Mouse (Mus musculus) forebrain, embryonic 15.5 days (tissue): ENCODE data around the gene Fam111a. TPM values are rescaled to one million over a fixed set of nuclear protein-coding genes. Genes with fewer than 3 reads are reported as not detected.
A peak's percentile ranks its signal among the peaks of the same experiment; 100 is the strongest.

Source experiments
- ATAC-seq: fragments of 200-750 bp; cut with Nextera tagmentation; replicated peaks from 2 replicates; pipeline ENCODE4 v1.8.0; 2017; ENCODE audit warnings: mild to moderate bottlenecking, moderate TSS enrichment, moderate library complexity
- H3K27ac ChIP-seq: fragments of 300-500 bp; sonication (generic); replicated peaks from 2 replicates; pipeline ENCODE4 v1.5.1; 2015; ENCODE audit warnings: mild to moderate bottlenecking, inconsistent platforms
- H3K27me3 ChIP-seq: fragments of 300-500 bp; sonication (generic); 2 replicates; pipeline ENCODE4 v1.6.1; 2015; ENCODE audit warnings: inconsistent platforms
- H3K36me3 ChIP-seq: fragments of 300-500 bp; sonication (generic); 2 replicates; pipeline ENCODE4 v1.6.1; 2015; ENCODE audit warnings: mild to moderate bottlenecking, inconsistent platforms
- H3K4me1 ChIP-seq: fragments of 300-500 bp; sonication (generic); 2 replicates; pipeline ENCODE4 v1.6.1; 2015; ENCODE audit warnings: inconsistent platforms
- H3K4me2 ChIP-seq: fragments of 300-500 bp; sonication (generic); replicated peaks from 2 replicates; pipeline ENCODE4 v1.6.1; 2015; ENCODE audit warnings: mild to moderate bottlenecking, inconsistent platforms
- H3K4me3 ChIP-seq: fragments of 300-500 bp; sonication (generic); 2 replicates; pipeline ENCODE4 v1.5.1; 2015; ENCODE audit warnings: mild to moderate bottlenecking, inconsistent platforms
- H3K9ac ChIP-seq: fragments of 300-500 bp; sonication (generic); replicated peaks from 2 replicates; pipeline ENCODE4 v1.6.1; 2015; ENCODE audit warnings: mild to moderate bottlenecking, inconsistent platforms
- H3K9me3 ChIP-seq: fragments of 300-500 bp; sonication (generic); 2 replicates; pipeline ENCODE4 v1.6.1; 2016; ENCODE audit warnings: inconsistent platforms
- WGBS: fragments of 180-500 bp; shearing (Covaris S2); methylation state at CpG from one replicate; pipeline ENCODE4 v1.1.7; 2015; ENCODE audit warnings: mixed read lengths; 5-methylcytosine and 5-hydroxymethylcytosine counted together
- polyA plus RNA-seq: library from polyadenylated mRNA; unstranded; fragments of >200 nt; fragmentation: Nextera tagmentation; extraction: Ambion mirVana; gene quantifications from 2 replicates; pipeline ENCODE4 v1.2.1, GENCODE M21; 2015

The Fam111a gene
- polyA plus RNA-seq, 1 experiment from 2014 or later: 9.4 TPM

DNA sequence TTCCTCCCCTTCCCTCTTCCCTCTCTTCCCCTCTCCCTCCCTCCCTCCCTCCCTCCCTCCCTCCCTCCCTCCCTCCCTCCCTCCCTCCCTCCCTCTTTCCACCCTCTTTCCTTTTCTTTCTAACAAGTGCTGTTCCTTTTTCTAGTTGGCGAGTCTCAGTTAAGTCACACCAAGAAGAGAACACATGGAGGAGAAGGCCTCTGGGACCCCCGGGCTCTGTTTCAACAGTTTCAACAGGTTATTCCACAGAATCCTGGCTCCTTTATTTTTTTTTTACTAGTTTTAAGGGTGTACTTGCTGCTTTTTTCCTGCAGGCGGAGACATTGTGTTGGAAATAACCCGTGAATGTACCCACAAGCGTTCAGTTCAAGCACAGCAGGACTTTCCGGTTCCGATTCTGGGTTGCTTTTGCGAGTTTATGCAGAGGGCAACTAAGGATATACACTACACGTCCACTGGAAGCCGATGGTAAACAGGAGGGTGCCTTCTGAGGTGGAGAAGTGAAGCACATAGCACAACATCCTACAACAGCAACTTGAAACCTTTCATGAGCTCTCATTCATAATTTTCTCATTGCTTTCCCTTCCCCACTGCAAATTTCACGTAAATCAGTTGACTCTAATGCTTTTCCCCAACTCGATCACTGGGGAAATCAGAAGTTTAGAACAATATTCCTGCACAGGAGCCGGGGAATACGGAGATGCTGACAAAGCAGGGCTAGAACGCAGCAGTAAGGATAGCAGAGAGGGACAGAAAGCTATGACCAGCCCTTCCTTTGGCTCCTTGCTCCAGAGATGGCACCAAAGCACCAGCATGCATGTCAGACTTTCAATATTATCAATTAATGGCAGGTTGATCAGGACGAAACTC, 27.6 kb upstream of the Fam111a start:
- Histone ChIP-seq H3K4me2 (peak overlapping the region; percentile 64), H3K4me1 (no peaks in the 10 kb centered on the region), H3K27ac (no peak overlapping the region; the same call in 1 of the 2 replicates), H3K27me3 (no peaks in the 10 kb centered on the region), H3K9ac (peak overlapping the region; percentile 62), H3K4me3 (peak overlapping the region; percentile 44), H3K36me3 (no peaks in the 10 kb centered on the region), H3K9me3 (no peaks in the 10 kb centered on the region)
- WGBS: 1% methylated on average over 16 of the region's 16 CpGs
- ATAC-seq: peak; percentile 89

GRCm38 (mm10) chr19:12518541-12518890, 27.0 kb upstream of the Fam111a start:
- no peaks in the 10 kb centered on the region for H3K36me3 ChIP-seq
- no peak overlapping the region for H3K27ac ChIP-seq
- H3K27me3 ChIP-seq: no peaks in the 10 kb centered on the region
- peak; percentile 38; the same call in 1 of the 2 replicates for ATAC-seq
- no peaks in the 10 kb centered on the region for H3K9me3 ChIP-seq
- no peaks in the 10 kb centered on the region for H3K4me1 ChIP-seq
- H3K4me3 ChIP-seq: peak overlapping the region; percentile 44
- peak overlapping the region; percentile 62; the same call in 1 of the 2 replicates for H3K9ac ChIP-seq
- H3K4me2 ChIP-seq: peak overlapping the region; percentile 64

GRCm38 (mm10) chr19:12523377-12523776, 22.2 kb upstream of the Fam111a start:
- no peaks in the 10 kb centered on the region for H3K36me3 ChIP-seq
- H3K9ac ChIP-seq: no peak overlapping the region
- WGBS: 59% methylated on average over 4 of the region's 4 CpGs
- no peak overlapping the region for H3K4me3 ChIP-seq
- H3K27ac ChIP-seq: no peak overlapping the region
- H3K27me3 ChIP-seq: no peaks in the 10 kb centered on the region
- H3K4me2 ChIP-seq: no peak overlapping the region
- no peaks in the 10 kb centered on the region for H3K9me3 ChIP-seq
- ATAC-seq: no peak
- no peaks in the 10 kb centered on the region for H3K4me1 ChIP-seq

DNA sequence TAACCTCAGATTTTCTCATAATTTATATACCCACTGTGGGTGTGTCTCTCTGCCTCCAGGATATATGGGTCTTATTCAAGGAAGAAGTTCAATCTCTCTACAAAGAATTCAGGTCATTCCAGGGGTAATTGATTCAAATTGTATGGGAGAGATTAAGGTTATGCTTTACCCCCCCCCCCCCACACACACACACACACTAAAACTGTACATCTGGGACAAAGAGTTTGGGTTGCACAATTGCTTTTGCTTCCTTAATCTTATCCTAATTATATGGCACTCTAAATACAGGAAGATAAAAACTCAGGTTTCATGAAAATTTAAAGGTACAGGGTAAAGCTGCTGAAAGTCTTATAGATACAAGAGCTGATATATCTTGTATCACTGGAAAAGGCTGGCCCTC, 8.4 kb upstream of the Fam111a start:
- H3K9ac ChIP-seq: no peak overlapping the region
- H3K27ac ChIP-seq: no peak overlapping the region
- no peaks in the 10 kb centered on the region for H3K36me3 ChIP-seq
- no peaks in the 10 kb centered on the region for H3K9me3 ChIP-seq
- no peak overlapping the region for H3K4me3 ChIP-seq
- ATAC-seq: no peak
- no peak overlapping the region for H3K4me2 ChIP-seq
- H3K4me1 ChIP-seq: no peaks in the 10 kb centered on the region
- H3K27me3 ChIP-seq: no peaks in the 10 kb centered on the region

DNA sequence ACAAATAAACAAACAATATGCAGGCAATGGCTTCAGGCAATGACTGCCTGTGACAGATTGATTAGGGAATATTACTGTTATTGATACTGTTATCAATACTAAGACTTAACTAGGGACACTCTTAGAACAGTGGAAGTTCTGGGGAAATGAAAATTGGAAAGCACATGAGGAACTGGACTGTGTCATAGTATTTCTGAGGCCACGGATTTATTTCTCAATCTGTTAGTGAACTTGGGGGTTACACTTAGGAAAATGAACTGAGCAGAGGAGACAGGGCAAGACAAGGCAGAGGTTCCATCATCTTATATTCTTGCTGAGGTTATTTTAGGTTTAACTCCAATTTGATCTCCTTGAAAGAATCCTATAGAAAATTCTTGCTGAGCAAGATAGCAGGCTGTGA, 5.6 kb upstream of the Fam111a start:
- no peak for ATAC-seq
- H3K9me3 ChIP-seq: no peaks in the 10 kb centered on the region
- 91% methylated on average over 1 of the region's 1 CpGs for WGBS
- no peak overlapping the region for H3K9ac ChIP-seq
- no peak overlapping the region for H3K4me3 ChIP-seq
- H3K36me3 ChIP-seq: no peaks in the 10 kb centered on the region
- H3K27me3 ChIP-seq: no peaks in the 10 kb centered on the region
- no peak overlapping the region for H3K4me2 ChIP-seq
- H3K27ac ChIP-seq: no peak overlapping the region
- H3K4me1 ChIP-seq: no peaks in the 10 kb centered on the region

GRCm38 (mm10) chr19:12540727-12541126, 4.8 kb upstream of the Fam111a start:
- H3K4me1 ChIP-seq: no peaks in the 10 kb centered on the region
- H3K36me3 ChIP-seq: no peaks in the 10 kb centered on the region
- ATAC-seq: no peak
- 69% methylated on average over 3 of the region's 3 CpGs for WGBS
- H3K4me3 ChIP-seq: no peak overlapping the region
- no peaks in the 10 kb centered on the region for H3K27me3 ChIP-seq
- H3K9me3 ChIP-seq: no peaks in the 10 kb centered on the region
- H3K9ac ChIP-seq: no peak overlapping the region
- no peak overlapping the region for H3K27ac ChIP-seq
- H3K4me2 ChIP-seq: no peak overlapping the region

- H3K9ac ChIP-seq: no peak overlapping the region
- H3K36me3 ChIP-seq: no peaks in the 10 kb centered on the region
- WGBS: 44% methylated on average over 2 of the region's 2 CpGs
- no peak for ATAC-seq
- no peaks in the 10 kb centered on the region for H3K27me3 ChIP-seq
- H3K27ac ChIP-seq: no peak overlapping the region
- H3K9me3 ChIP-seq: no peaks in the 10 kb centered on the region
- H3K4me1 ChIP-seq: no peaks in the 10 kb centered on the region
- H3K4me2 ChIP-seq: no peak overlapping the region
- no peak overlapping the region for H3K4me3 ChIP-seq
Observed at GRCm38 (mm10) chr19:12541644-12542043, 3.9 kb upstream of the Fam111a start.

DNA sequence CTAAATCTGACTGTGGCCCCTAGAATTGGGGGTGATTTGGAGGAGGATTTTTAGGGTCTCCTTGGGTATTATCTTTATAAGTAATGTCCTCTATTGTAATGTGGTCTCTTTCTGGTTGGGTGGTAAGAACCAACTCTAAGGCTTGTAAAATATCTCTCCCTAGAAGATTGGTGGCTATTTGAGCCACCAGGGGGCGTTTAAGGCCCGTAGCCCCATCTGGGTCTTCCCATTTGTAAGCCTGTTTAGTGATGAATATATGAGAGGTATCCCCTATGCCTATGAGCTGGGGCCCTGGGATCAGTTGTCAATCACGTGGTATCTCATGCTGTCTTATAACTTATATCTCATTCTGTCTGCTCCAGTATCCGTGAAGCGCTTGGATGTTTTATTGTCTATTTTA, 3.6 kb downstream of the Fam111a start:
- no peak overlapping the region for H3K27ac ChIP-seq
- H3K4me3 ChIP-seq: no peak overlapping the region
- ATAC-seq: no peak
- H3K36me3 ChIP-seq: no peaks in the 10 kb centered on the region
- H3K9me3 ChIP-seq: no peaks in the 10 kb centered on the region
- H3K4me2 ChIP-seq: no peak overlapping the region
- H3K9ac ChIP-seq: no peak overlapping the region
- no peaks in the 10 kb centered on the region for H3K4me1 ChIP-seq
- no peaks in the 10 kb centered on the region for H3K27me3 ChIP-seq
- WGBS: 87% methylated on average over 5 of the region's 5 CpGs

DNA sequence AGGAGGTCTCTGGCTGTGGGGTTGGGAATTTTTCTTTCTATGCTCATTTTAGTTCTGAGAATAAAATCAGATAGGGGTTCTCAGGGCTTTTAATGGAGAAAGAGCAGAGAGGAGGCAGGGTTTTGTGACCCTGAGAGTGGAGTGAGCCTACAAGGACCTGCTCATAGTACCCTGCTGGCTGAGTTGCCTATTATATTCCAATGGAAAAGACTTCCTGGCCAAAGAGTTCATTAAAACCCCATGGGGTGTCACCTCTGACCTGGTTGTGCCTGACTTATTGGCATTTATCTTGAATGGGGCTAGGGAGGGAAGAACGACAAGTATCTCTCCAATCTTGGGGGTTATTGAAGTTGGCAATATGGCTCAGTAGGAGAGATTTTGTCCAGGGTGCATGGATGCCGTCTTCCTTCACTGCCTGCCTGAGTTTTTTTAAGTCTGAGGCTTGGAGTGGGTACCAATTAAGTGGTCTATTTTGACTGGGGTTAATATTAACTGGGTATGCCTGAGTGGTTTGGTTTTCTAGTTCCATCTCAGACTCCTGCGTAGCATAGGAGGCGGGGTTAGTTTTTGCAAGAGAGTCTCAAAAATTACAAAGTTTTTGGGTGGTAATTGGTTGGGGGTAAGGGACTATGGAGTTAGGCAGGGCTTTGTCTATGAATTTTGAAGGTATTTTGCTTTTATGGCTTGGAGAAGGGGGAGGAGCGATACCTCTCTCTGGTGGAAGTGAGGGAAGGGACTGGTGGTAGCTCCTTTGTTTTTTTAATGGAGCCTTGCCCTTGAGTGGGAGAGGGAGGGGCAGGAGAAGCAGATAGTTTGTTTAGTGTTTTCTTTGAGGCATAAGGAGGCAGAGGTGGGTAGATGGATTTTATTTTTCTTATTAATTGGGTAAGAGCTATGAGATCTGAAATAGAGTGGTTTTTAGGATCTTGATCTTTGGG, 4.7 kb downstream of the Fam111a start:
- no peak overlapping the region for H3K4me2 ChIP-seq
- no peak overlapping the region for H3K27ac ChIP-seq
- H3K4me3 ChIP-seq: no peak overlapping the region
- H3K27me3 ChIP-seq: no peaks in the 10 kb centered on the region
- ATAC-seq: no peak
- no peaks in the 10 kb centered on the region for H3K4me1 ChIP-seq
- H3K9me3 ChIP-seq: no peaks in the 10 kb centered on the region
- no peaks in the 10 kb centered on the region for H3K36me3 ChIP-seq
- 77% methylated on average over 5 of the region's 5 CpGs for WGBS
- H3K9ac ChIP-seq: no peak overlapping the region

- Histone ChIP-seq H3K4me1 (no peaks in the 10 kb centered on the region), H3K9ac (no peak overlapping the region), H3K9me3 (no peaks in the 10 kb centered on the region), H3K27me3 (no peaks in the 10 kb centered on the region), H3K4me3 (no peak overlapping the region), H3K36me3 (no peaks in the 10 kb centered on the region), H3K27ac (no peak overlapping the region), H3K4me2 (no peak overlapping the region)
- ATAC-seq: no peak
- WGBS: 86% methylated on average over 2 of the region's 2 CpGs
Observed at GRCm38 (mm10) chr19:12556293-12556692, 10.8 kb downstream of the Fam111a start.

DNA sequence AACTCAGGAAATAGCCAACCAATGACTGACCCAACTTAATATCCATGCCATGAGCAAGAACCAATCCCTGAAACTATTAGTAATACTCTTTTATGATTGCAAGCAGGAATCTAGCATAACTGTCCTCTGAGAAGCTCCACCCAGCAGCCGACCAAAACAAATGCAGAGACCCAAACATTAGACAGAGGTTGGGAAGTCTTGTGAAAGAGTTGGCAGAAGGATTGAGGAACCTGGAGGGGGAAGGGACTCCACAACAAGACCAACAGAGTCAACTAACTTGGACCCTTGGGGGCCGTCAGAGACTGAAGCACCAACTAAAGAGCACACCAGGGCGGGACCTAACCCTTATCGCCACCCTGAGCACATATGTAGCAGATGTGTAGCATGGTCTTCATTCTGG, 12.7 kb downstream of the Fam111a start:
- ATAC-seq: no peak

DNA sequence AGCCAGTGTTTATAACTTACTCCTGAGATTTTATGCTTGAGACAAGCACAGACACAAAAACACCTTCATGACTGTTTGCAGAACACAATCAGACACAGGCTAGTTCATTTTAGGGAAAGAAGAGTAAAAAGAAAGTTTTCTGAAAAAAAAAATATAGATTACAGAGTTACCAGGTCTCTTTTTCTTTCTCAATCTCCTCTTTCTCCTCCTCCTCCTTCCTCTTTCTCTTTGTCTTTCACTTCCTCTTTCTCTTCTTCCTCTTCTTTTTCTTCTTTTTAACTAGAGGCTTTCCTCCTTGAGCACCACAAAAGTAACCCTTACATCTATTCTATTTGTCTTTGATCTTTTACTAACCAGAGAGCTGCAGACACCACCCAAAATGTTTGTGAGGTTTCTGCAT, 18.7 kb downstream of the Fam111a start:
- H3K9ac ChIP-seq: no peak overlapping the region
- no peaks in the 10 kb centered on the region for H3K4me1 ChIP-seq
- no peak for ATAC-seq
- no peak overlapping the region for H3K27ac ChIP-seq
- H3K36me3 ChIP-seq: no peaks in the 10 kb centered on the region
- no peaks in the 10 kb centered on the region for H3K9me3 ChIP-seq
- no peaks in the 10 kb centered on the region for H3K27me3 ChIP-seq
- H3K4me2 ChIP-seq: no peak overlapping the region
- H3K4me3 ChIP-seq: no peak overlapping the region

More for the DNA sequence above, 12.7 kb downstream of the Fam111a start:
- Histone ChIP-seq H3K4me3 (no peak overlapping the region), H3K4me2 (no peak overlapping the region), H3K27ac (no peak overlapping the region), H3K36me3 (no peaks in the 10 kb centered on the region), H3K9ac (no peak overlapping the region), H3K9me3 (no peaks in the 10 kb centered on the region), H3K27me3 (no peaks in the 10 kb centered on the region), H3K4me1 (no peaks in the 10 kb centered on the region)
- WGBS: 92% methylated on average over 4 of the region's 4 CpGs
